Mouse (Mus musculus): ENCODE results near the gene Wrap53. TPM values are rescaled to one million over a fixed set of nuclear protein-coding genes. Genes with fewer than 3 reads are reported as not detected.

Gene Wrap53
- total and polyA plus RNA-seq, 3 experiments = 18.5 to 24.5 TPM; not detected in 1

DNA sequence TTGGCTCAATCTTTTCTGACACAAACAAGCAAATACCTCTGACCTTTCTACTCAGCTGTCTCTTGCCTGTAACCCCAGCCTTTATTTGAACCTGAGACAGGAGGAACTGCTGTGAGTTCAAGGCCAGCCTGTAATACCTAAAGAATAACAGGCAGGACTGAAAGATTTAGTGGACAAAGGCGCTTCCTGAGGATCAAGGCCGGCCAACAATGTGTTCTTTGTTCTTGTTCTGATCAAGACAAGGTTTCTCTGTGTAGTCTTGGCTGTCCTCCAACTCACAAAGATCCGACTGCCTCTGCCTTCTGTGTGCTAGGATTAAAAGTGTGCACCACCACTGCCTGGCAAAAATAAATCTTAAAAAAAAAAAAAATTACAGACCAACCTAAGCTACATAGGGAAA lies 15.7 kb downstream of the Wrap53 start:
- DNase-seq (ENCODE audit: low read depth, low spot score) = no peak
- H3K36me3 ChIP-seq (ENCODE audit: control insufficient read depth in 1 of 2, insufficient read depth in 2 of 2, low read length in 2 of 2) = peaks cover 0 to 14% of the 10 kb centered on the region in 2 experiments; a peak in 2 of 4 replicates

DNA sequence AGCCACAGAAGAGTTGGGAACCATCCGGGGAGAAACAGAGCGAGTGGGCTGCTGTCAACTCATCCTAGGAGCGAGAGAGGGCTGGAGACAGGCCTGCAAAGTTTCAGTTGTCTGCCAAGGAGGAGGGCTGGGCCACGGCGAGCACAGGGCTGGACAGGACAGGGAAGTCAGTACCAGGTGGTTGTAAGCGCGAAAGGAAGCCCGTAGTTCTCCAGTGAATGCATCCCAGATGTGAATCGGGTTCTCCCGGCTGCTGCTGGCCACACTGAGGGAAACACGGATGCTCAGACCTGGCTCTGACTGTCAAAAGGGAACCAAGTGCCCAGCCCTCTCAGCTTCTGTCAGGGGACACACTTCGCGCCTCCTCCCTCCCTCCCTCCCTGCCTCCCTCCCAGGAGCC lies 16.7 kb downstream of the Wrap53 start:
- Histone ChIP-seq H3K4me3 (ENCODE audit: control insufficient read depth in 1 of 2, insufficient read depth in 1 of 2, low read depth in 2 of 2, low read length in 2 of 2) (no peak overlapping the region), H3K36me3 (ENCODE audit: control insufficient read depth in 1 of 2, insufficient read depth in 2 of 2, low read length in 2 of 2) (peaks cover 0 to 11% of the 10 kb centered on the region in 2 experiments; a peak in 2 of 4 replicates), H3K9me3 (replicated peaks; ENCODE audit: insufficient read depth, low read length) (no peaks in the 10 kb centered on the region), H3K27me3 (ENCODE audit: control insufficient read depth in 1 of 2, insufficient read depth in 2 of 2, low read length in 2 of 2) (no peaks in the 10 kb centered on the region), H3K27ac (ENCODE audit: control insufficient read depth, low read depth, low read length) (no peak overlapping the region), H3K4me1 (ENCODE audit: control insufficient read depth in 1 of 2, insufficient read depth in 2 of 2, low read length in 2 of 2) (no peaks in the 10 kb centered on the region), H3K9ac (ENCODE audit: control insufficient read depth, low read depth, low read length, poor library complexity, severe bottlenecking) (no peak overlapping the region), H3K79me2 (ENCODE audit: control insufficient read depth, insufficient read depth, low read length, poor library complexity) (no peaks in the 10 kb centered on the region)
- TF ChIP-seq E2F4 (IDR thresholded peaks at IDR 0.05; ENCODE audit: borderline replicate concordance, low read depth, low read length) (no peak), TAL1 (IDR thresholded peaks at IDR 0.05; ENCODE audit: low read length) (no peak), MYC (IDR thresholded peaks at IDR 0.05; ENCODE audit: low read depth, low read length) (no peak), SIN3A (IDR thresholded peaks at IDR 0.05; ENCODE audit: low read length) (no peak), POLR2AphosphoS5 (IDR thresholded peaks at IDR 0.05; ENCODE audit: borderline replicate concordance, low read depth, low read length) (no peak), MAZ (IDR thresholded peaks at IDR 0.05; ENCODE audit: low read depth, low read length) (no peak), KAT2A (conservative IDR thresholded peaks at IDR 0.05; ENCODE audit: low read depth, low read length) (no peak), ELF1 (IDR thresholded peaks at IDR 0.05; ENCODE audit: low read depth, low read length) (no peak), MYB (IDR thresholded peaks at IDR 0.05; ENCODE audit: low read depth, low read length) (no peak), USF2 (IDR thresholded peaks at IDR 0.05; ENCODE audit: borderline replicate concordance in 1 of 2, insufficient read depth in 1 of 2, low read depth in 1 of 2, low read length in 2 of 2) (no peak)
- DNase-seq (ENCODE audit: low read depth, low spot score) = no peak

More for the DNA sequence above, 15.7 kb downstream of the Wrap53 start:
- Histone ChIP-seq H3K27me3 (ENCODE audit: control insufficient read depth in 1 of 2, insufficient read depth in 2 of 2, low read length in 2 of 2) (no peaks in the 10 kb centered on the region), H3K4me1 (ENCODE audit: control insufficient read depth in 1 of 2, insufficient read depth in 2 of 2, low read length in 2 of 2) (no peaks in the 10 kb centered on the region), H3K9me3 (replicated peaks; ENCODE audit: insufficient read depth, low read length) (no peaks in the 10 kb centered on the region), H3K79me2 (ENCODE audit: control insufficient read depth, insufficient read depth, low read length, poor library complexity) (no peaks in the 10 kb centered on the region), H3K4me3 (ENCODE audit: control insufficient read depth in 1 of 2, insufficient read depth in 1 of 2, low read depth in 2 of 2, low read length in 2 of 2) (no peak overlapping the region), H3K9ac (ENCODE audit: control insufficient read depth, low read depth, low read length, poor library complexity, severe bottlenecking) (no peak overlapping the region), H3K27ac (ENCODE audit: control insufficient read depth, low read depth, low read length) (no peak overlapping the region)
- TF ChIP-seq MYC (IDR thresholded peaks at IDR 0.05; ENCODE audit: low read depth, low read length) = no peak
- no peak for TF ChIP-seq CHD1 (IDR thresholded peaks at IDR 0.05; ENCODE audit: low read depth, low read length)

DNA sequence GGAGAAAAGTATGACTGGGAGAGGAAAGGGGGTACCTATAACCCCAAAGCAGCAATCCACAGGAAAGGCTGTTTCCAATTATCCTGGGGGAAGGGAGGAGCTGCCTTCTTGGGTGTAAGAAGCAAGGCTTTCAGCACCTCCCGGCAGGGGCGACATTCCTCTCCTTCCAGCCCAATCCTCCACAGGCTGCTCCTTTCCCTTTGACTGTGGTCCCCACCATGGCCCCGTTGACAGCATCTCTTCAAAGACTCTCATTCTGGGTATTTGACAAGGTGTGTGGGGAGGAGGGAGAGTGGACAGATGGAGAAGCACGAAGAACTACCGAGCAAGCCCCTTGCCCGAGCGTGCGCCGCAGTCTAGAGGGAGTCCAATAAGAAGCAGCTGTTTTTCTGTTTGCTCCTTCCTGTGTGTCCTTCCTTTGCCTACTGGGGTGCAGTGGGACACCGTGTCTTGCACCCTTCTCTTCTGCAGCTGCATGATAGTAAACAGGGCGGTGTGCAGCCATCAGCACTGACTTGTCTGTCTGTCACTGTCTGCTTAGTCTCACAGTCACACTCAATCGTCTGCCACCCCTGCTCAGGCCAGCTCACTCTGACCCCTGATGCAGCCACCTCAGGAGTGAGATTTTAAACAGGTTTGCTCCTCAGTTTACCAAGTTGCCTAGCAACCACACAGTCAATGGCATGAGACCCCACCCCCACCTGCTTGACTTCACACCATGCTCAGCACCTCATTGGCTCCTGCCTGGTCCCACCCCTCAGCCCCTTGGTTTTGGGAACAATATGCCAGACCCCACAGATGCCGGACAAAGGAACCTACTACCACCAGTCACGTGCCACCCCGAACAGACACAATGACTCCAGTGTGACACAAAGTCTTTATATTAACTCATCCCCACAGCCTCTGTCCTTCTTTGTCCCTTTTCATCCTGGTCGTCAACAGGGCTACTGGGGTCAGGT lies 18.9 kb downstream of the Wrap53 start:
- DNase-seq (ENCODE audit: low read depth, low spot score) = no peak
- no peaks in the 10 kb centered on the region for H3K27me3 ChIP-seq (ENCODE audit: control insufficient read depth in 1 of 2, insufficient read depth in 2 of 2, low read length in 2 of 2)
- no peaks in the 10 kb centered on the region for H3K79me2 ChIP-seq (ENCODE audit: control insufficient read depth, insufficient read depth, low read length, poor library complexity)
- TF ChIP-seq GATA1 (IDR thresholded peaks at IDR 0.05; ENCODE audit: low read depth, low read length) (no peak), ZMIZ1 (IDR thresholded peaks at IDR 0.05; ENCODE audit: low read depth, low read length) (no peak), TCF12 (IDR thresholded peaks at IDR 0.05; ENCODE audit: low read depth, low read length) (no peak), MYC (IDR thresholded peaks at IDR 0.05; ENCODE audit: low read depth, low read length) (no peak), UBTF (IDR thresholded peaks at IDR 0.05; ENCODE audit: borderline replicate concordance, insufficient read depth, low read depth, low read length) (no peak), USF2 (IDR thresholded peaks at IDR 0.05; ENCODE audit: borderline replicate concordance in 1 of 2, insufficient read depth in 1 of 2, low read depth in 1 of 2, low read length in 2 of 2) (no peak), USF1 (IDR thresholded peaks at IDR 0.05; ENCODE audit: low read depth, low read length) (no peak), ETS1 (IDR thresholded peaks at IDR 0.05; ENCODE audit: low read depth, low read length) (no peak), NRF1 (IDR thresholded peaks at IDR 0.05; ENCODE audit: insufficient read depth, low read depth, low read length, poor library complexity, severe bottlenecking) (no peak)
- H3K4me3 ChIP-seq (ENCODE audit: control insufficient read depth in 1 of 2, insufficient read depth in 1 of 2, low read depth in 2 of 2, low read length in 2 of 2) = no peak overlapping the region
- no peak overlapping the region for H3K9ac ChIP-seq (ENCODE audit: control insufficient read depth, low read depth, low read length, poor library complexity, severe bottlenecking)
- H3K27ac ChIP-seq (ENCODE audit: control insufficient read depth, low read depth, low read length) = no peak overlapping the region
- H3K4me1 ChIP-seq (ENCODE audit: control insufficient read depth in 1 of 2, insufficient read depth in 2 of 2, low read length in 2 of 2) = no peaks in the 10 kb centered on the region
- H3K9me3 ChIP-seq (replicated peaks; ENCODE audit: insufficient read depth, low read length) = no peaks in the 10 kb centered on the region
- peaks cover 0 to 4% of the 10 kb centered on the region in 2 experiments; a peak in 2 of 4 replicates for H3K36me3 ChIP-seq (ENCODE audit: control insufficient read depth in 1 of 2, insufficient read depth in 2 of 2, low read length in 2 of 2)

Data from MEL (cell line).